Mouse (Mus musculus): ENCODE results near the gene Fcna.

The Fcna gene

DNA sequence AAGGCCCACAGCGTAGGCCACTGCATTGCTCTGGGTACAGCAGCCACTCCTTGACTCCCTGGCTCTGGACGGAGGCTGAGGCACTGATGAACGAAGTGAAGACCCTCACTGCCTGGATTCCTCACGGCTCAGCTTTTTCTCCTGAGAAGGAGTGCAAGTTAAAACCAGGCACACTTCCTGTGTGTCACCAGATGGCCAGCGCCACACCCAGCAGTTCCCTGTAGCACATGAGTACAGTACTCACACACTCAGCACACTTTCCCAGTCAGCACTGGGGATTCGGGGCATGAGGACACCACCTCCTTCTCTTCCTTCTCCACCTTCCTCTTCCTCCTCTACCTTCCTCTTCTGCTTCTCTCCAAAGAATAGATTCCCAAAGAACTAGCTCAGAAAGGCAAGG lies at the start of gene Fcna:
Gene Fcna, minus strand, starts transcription at position 220 of the 400 bp plus-strand sequence.
- TF ChIP-seq NANOG (IDR thresholded peaks at IDR 0.05; ENCODE audit: borderline replicate concordance, low read length) (no peak), CTCF (conservative IDR thresholded peaks at IDR 0.05; ENCODE audit: low read length) (no peak), POU5F1 (IDR thresholded peaks at IDR 0.05; ENCODE audit: borderline replicate concordance, low read length) (no peak)
- H3K27me3 ChIP-seq (ENCODE audit: insufficient read depth, low read length): peaks cover 20% of the 10 kb centered on the region
- H3K9me3 ChIP-seq (ENCODE audit: low read length): no peaks in the 10 kb centered on the region
- H3K4me1 ChIP-seq (replicated peaks; ENCODE audit: low read depth, low read length): peaks cover 12% of the 10 kb centered on the region
- H3K36me3 ChIP-seq (ENCODE audit: insufficient read depth, low read length): no peaks in the 10 kb centered on the region
- H3K4me3 ChIP-seq (replicated peaks; ENCODE audit: low read length): no peak within 1 kb of the TSS

GRCm38 (mm10) chr2:25676486-25676885 lies 48.7 kb upstream of the Fcna start, which contains the start of gene Lcn6:
TSS of gene Lcn6 (plus strand) at chr2:25676786.
- Histone ChIP-seq H3K4me3 (replicated peaks; ENCODE audit: low read length) (no peak within 1 kb of the TSS), H3K4me1 (replicated peaks; ENCODE audit: low read depth, low read length) (no peaks in the 10 kb centered on the region), H3K9me3 (ENCODE audit: low read length) (no peaks in the 10 kb centered on the region), H3K36me3 (ENCODE audit: insufficient read depth, low read length) (no peaks in the 10 kb centered on the region), H3K27me3 (ENCODE audit: insufficient read depth, low read length) (peaks cover 11% of the 10 kb centered on the region; the same call in 1 of the 2 replicates)
- TF ChIP-seq POU5F1 (IDR thresholded peaks at IDR 0.05; ENCODE audit: borderline replicate concordance, low read length): no peak
- no peak for TF ChIP-seq NANOG (IDR thresholded peaks at IDR 0.05; ENCODE audit: borderline replicate concordance, low read length)
- TF ChIP-seq CTCF (conservative IDR thresholded peaks at IDR 0.05; ENCODE audit: low read length): no peak

- Histone ChIP-seq H3K9me3 (ENCODE audit: low read length) (no peaks in the 10 kb centered on the region), H3K36me3 (ENCODE audit: insufficient read depth, low read length) (no peaks in the 10 kb centered on the region), H3K27me3 (ENCODE audit: insufficient read depth, low read length) (0 out of 2 replicates have a peak, but pooled peaks cover 6% of the 10 kb centered on the region), H3K4me1 (replicated peaks; ENCODE audit: low read depth, low read length) (no peaks in the 10 kb centered on the region), H3K4me3 (replicated peaks; ENCODE audit: low read length) (no peak overlapping the region)
- TF ChIP-seq POU5F1 (IDR thresholded peaks at IDR 0.05; ENCODE audit: borderline replicate concordance, low read length) (no peak), CTCF (conservative IDR thresholded peaks at IDR 0.05; ENCODE audit: low read length) (no peak), NANOG (IDR thresholded peaks at IDR 0.05; ENCODE audit: borderline replicate concordance, low read length) (no peak)
These were observed 38.7 kb upstream of the Fcna start for GRCm38 (mm10) chr2:25666516-25666915.

GRCm38 (mm10) chr2:25664125-25664524 lies 36.3 kb upstream of the Fcna start:
- no peaks in the 10 kb centered on the region for H3K9me3 ChIP-seq (ENCODE audit: low read length)
- no peaks in the 10 kb centered on the region for H3K4me1 ChIP-seq (replicated peaks; ENCODE audit: low read depth, low read length)
- no peak for TF ChIP-seq CTCF (conservative IDR thresholded peaks at IDR 0.05; ENCODE audit: low read length)
- no peak for TF ChIP-seq NANOG (IDR thresholded peaks at IDR 0.05; ENCODE audit: borderline replicate concordance, low read length)
- no peak for TF ChIP-seq POU5F1 (IDR thresholded peaks at IDR 0.05; ENCODE audit: borderline replicate concordance, low read length)

GRCm38 (mm10) chr2:25663511-25663910 lies 35.7 kb upstream of the Fcna start:
- Histone ChIP-seq H3K4me3 (replicated peaks; ENCODE audit: low read length) (no peak overlapping the region), H3K27me3 (ENCODE audit: insufficient read depth, low read length) (0 out of 2 replicates have a peak, but pooled peaks cover 3% of the 10 kb centered on the region), H3K4me1 (replicated peaks; ENCODE audit: low read depth, low read length) (no peaks in the 10 kb centered on the region), H3K9me3 (ENCODE audit: low read length) (no peaks in the 10 kb centered on the region), H3K36me3 (ENCODE audit: insufficient read depth, low read length) (no peaks in the 10 kb centered on the region)
- TF ChIP-seq CTCF (conservative IDR thresholded peaks at IDR 0.05; ENCODE audit: low read length) (peak; percentile 75), NANOG (IDR thresholded peaks at IDR 0.05; ENCODE audit: borderline replicate concordance, low read length) (no peak), POU5F1 (IDR thresholded peaks at IDR 0.05; ENCODE audit: borderline replicate concordance, low read length) (no peak)

More at GRCm38 (mm10) chr2:25664125-25664524, 36.3 kb upstream of the Fcna start:
- H3K27me3 ChIP-seq (ENCODE audit: insufficient read depth, low read length): 0 out of 2 replicates have a peak, but pooled peaks cover 4% of the 10 kb centered on the region
- no peaks in the 10 kb centered on the region for H3K36me3 ChIP-seq (ENCODE audit: insufficient read depth, low read length)
- no peak overlapping the region for H3K4me3 ChIP-seq (replicated peaks; ENCODE audit: low read length)

GRCm38 (mm10) chr2:25661245-25661970 lies 33.6 kb upstream of the Fcna start:
- Histone ChIP-seq H3K4me1 (replicated peaks; ENCODE audit: low read depth, low read length) (no peaks in the 10 kb centered on the region), H3K36me3 (ENCODE audit: insufficient read depth, low read length) (no peaks in the 10 kb centered on the region), H3K27me3 (ENCODE audit: insufficient read depth, low read length) (0 out of 2 replicates have a peak, but pooled peaks cover 3% of the 10 kb centered on the region), H3K4me3 (replicated peaks; ENCODE audit: low read length) (no peak overlapping the region), H3K9me3 (ENCODE audit: low read length) (no peaks in the 10 kb centered on the region)
- TF ChIP-seq NANOG (IDR thresholded peaks at IDR 0.05; ENCODE audit: borderline replicate concordance, low read length) (no peak), CTCF (conservative IDR thresholded peaks at IDR 0.05; ENCODE audit: low read length) (no peak), POU5F1 (IDR thresholded peaks at IDR 0.05; ENCODE audit: borderline replicate concordance, low read length) (no peak)

- no peaks in the 10 kb centered on the region for H3K4me1 ChIP-seq (replicated peaks; ENCODE audit: low read depth, low read length)
These were observed 32.4 kb upstream of the Fcna start for GRCm38 (mm10) chr2:25660279-25660678.

GRCm38 (mm10) chr2:25657652-25658051 lies 29.8 kb upstream of the Fcna start, which contains the start of gene Lcn5:
TSS of gene Lcn5 (plus strand) at chr2:25657952.
- Histone ChIP-seq H3K4me1 (replicated peaks; ENCODE audit: low read depth, low read length) (no peaks in the 10 kb centered on the region), H3K27me3 (ENCODE audit: insufficient read depth, low read length) (peaks cover 24% of the 10 kb centered on the region), H3K9me3 (ENCODE audit: low read length) (no peaks in the 10 kb centered on the region), H3K4me3 (replicated peaks; ENCODE audit: low read length) (no peak within 1 kb of the TSS), H3K36me3 (ENCODE audit: insufficient read depth, low read length) (no peaks in the 10 kb centered on the region)
- TF ChIP-seq POU5F1 (IDR thresholded peaks at IDR 0.05; ENCODE audit: borderline replicate concordance, low read length) (no peak), CTCF (conservative IDR thresholded peaks at IDR 0.05; ENCODE audit: low read length) (no peak), NANOG (IDR thresholded peaks at IDR 0.05; ENCODE audit: borderline replicate concordance, low read length) (no peak)

More at GRCm38 (mm10) chr2:25660279-25660678, 32.4 kb upstream of the Fcna start:
- H3K27me3 ChIP-seq (ENCODE audit: insufficient read depth, low read length): 0 out of 2 replicates have a peak, but pooled peaks cover 8% of the 10 kb centered on the region
- no peaks in the 10 kb centered on the region for H3K9me3 ChIP-seq (ENCODE audit: low read length)
- no peaks in the 10 kb centered on the region for H3K36me3 ChIP-seq (ENCODE audit: insufficient read depth, low read length)
- no peak overlapping the region for H3K4me3 ChIP-seq (replicated peaks; ENCODE audit: low read length)
- TF ChIP-seq NANOG (IDR thresholded peaks at IDR 0.05; ENCODE audit: borderline replicate concordance, low read length) (no peak), POU5F1 (IDR thresholded peaks at IDR 0.05; ENCODE audit: borderline replicate concordance, low read length) (no peak), CTCF (conservative IDR thresholded peaks at IDR 0.05; ENCODE audit: low read length) (no peak)
